ENCODE assay signal across 8 mouse cellular contexts in genomic region chr5:107166659-107167370, GRCm38 (mm10).
A peak's percentile ranks its signal among the peaks of the same experiment; 100 is the strongest.
DNase-seq lines count a peak whose midpoint lies in the region; ATAC-seq and TF ChIP-seq lines count a peak whose summit lies in the region.

No protein-coding gene starts in this region.

- no peak overlapping the region for H3ac ChIP-seq in C2C12 (ENCODE audit: control insufficient read depth, insufficient read length, low read depth)

- no peaks in the 10 kb centered on the region for H3K79me2 ChIP-seq in C2C12 (ENCODE audit: control insufficient read depth, insufficient read depth)

- H3K36me3 ChIP-seq in C2C12 (ENCODE audit: control insufficient read depth, insufficient read depth): no peaks in the 10 kb centered on the region
- H3K36me3 ChIP-seq in heart, embryonic 11.5 days (ENCODE audit: control insufficient read depth, insufficient read depth, low read length): no peaks in the 10 kb centered on the region
- H3K36me3 ChIP-seq in limb, embryonic 14.5 days (ENCODE audit: control insufficient read depth, insufficient read depth, low read length): no peaks in the 10 kb centered on the region

- ATAC-seq in heart, embryonic 11.5 days (replicated peaks; ENCODE audit: insufficient number of reproducible peaks, low FRiP score, low TSS enrichment): no peak
- ATAC-seq in limb, embryonic 14.5 days (ENCODE audit: low FRiP score, low read depth): no peak
- no peak for ATAC-seq in erythroid progenitor cell, adult 5-6 weeks (replicated peaks; ENCODE audit: low FRiP score, poor library complexity, severe bottlenecking)

- DNase-seq in embryo, embryonic 10 days (ENCODE audit: low spot score): peak; percentile 39
- DNase-seq in embryo, embryonic 9.5 days (ENCODE audit: extremely low spot score): no peak
- no peak for DNase-seq in limb, embryonic 14.5 days (ENCODE audit: low spot score)
- DNase-seq in layer of hippocampus, adult 9-11 months: no peak
- no peak for DNase-seq in cerebellum, adult 11-12 months

- TF ChIP-seq POLR2A in limb, embryonic 14.5 days (IDR thresholded peaks at IDR 0.05; ENCODE audit: borderline replicate concordance, extremely low read depth, insufficient read depth, insufficient read length): no peak

- no peaks in the 10 kb centered on the region for H3K79me3 ChIP-seq in C2C12 (ENCODE audit: low read depth)

- peak overlapping the region; percentile 38 for H3K4me2 ChIP-seq in heart, embryonic 11.5 days
- H3K4me2 ChIP-seq in limb, embryonic 14.5 days (replicated peaks; ENCODE audit: low read depth, low read length, severe bottlenecking): peak overlapping the region; percentile 36; the same call in 1 of the 2 replicates

- 39% methylated on average over 11 of the region's 11 CpGs for WGBS in heart, embryonic 11.5 days (ENCODE audit: insufficient replicate concordance)
- WGBS in limb, embryonic 14.5 days: 61% methylated on average over 11 of the region's 11 CpGs

- peaks cover 24% of the 10 kb centered on the region for H3K4me1 ChIP-seq in heart, embryonic 11.5 days (ENCODE audit: control insufficient read depth, insufficient read depth, low read length)
- peaks cover 59% of the 10 kb centered on the region for H3K4me1 ChIP-seq in limb, embryonic 14.5 days (ENCODE audit: control insufficient read depth, insufficient read depth, low read length)

- TF ChIP-seq CTCF in C2C12 (IDR thresholded peaks at IDR 0.05; ENCODE audit: control insufficient read depth, insufficient read depth, insufficient read length): no peak

- H3K27me3 ChIP-seq in C2C12 (ENCODE audit: control insufficient read depth, insufficient read depth, insufficient read length): peaks cover 13% of the 10 kb centered on the region
- 0 out of 2 replicates have a peak, but pooled peaks cover 3% of the 10 kb centered on the region for H3K27me3 ChIP-seq in heart, embryonic 11.5 days (ENCODE audit: control insufficient read depth, insufficient read depth, low read length)
- H3K27me3 ChIP-seq in limb, embryonic 14.5 days (ENCODE audit: control insufficient read depth, insufficient read depth, low read length): no peaks in the 10 kb centered on the region

- no peak overlapping the region for H3K4me3 ChIP-seq in C2C12 (ENCODE audit: insufficient read depth, poor library complexity, severe bottlenecking)
- no peak overlapping the region for H3K4me3 ChIP-seq in heart, embryonic 11.5 days (ENCODE audit: low read depth, low read length)
- H3K4me3 ChIP-seq in limb, embryonic 14.5 days (replicated peaks; ENCODE audit: low read length): no peak overlapping the region

- H3K9ac ChIP-seq in heart, embryonic 11.5 days (ENCODE audit: low read depth, low read length): no peak overlapping the region
- 0 out of 2 replicates have a peak overlapping the region, but pooled peaks have one; percentile 17 for H3K9ac ChIP-seq in limb, embryonic 14.5 days (ENCODE audit: low read depth, low read length, severe bottlenecking)

- no peaks in the 10 kb centered on the region for H3K9me3 ChIP-seq in heart, embryonic 11.5 days (replicated peaks; ENCODE audit: control insufficient read depth, low read length)
- no peaks in the 10 kb centered on the region for H3K9me3 ChIP-seq in limb, embryonic 14.5 days (ENCODE audit: control insufficient read depth, low read length)

- peak overlapping the region; percentile 37 for H3K27ac ChIP-seq in heart, embryonic 11.5 days (ENCODE audit: low read depth, low read length)
- H3K27ac ChIP-seq in limb, embryonic 14.5 days (replicated peaks; ENCODE audit: low read depth, low read length): peak overlapping the region; percentile 79

TF ChIP-seq in C2C12, 6 proteins besides CTCF, POLR2A, EP300 and RAD21:
- TF ChIP-seq MYOG (IDR thresholded peaks at IDR 0.05; ENCODE audit: control insufficient read depth, extremely low read depth, insufficient read length) (no peak), FOSL1 (IDR thresholded peaks at IDR 0.05; ENCODE audit: insufficient read depth, low read length, poor library complexity, severe bottlenecking) (peak; percentile 62)
